Comparison of ENCODE assay signal across 17 mouse cellular contexts in genomic region chr8:46626642-46627041, GRCm38 (mm10).
"Had no signal": no experiment of that assay in that cellular context is flagged by ENCODE, and none has a peak within 500 bp of the region (broad histone marks: within the 10 kb centered on the region; RNA-seq: fewer than 3 reads in every experiment).

No protein-coding gene starts in this region.

- ATAC-seq: hindbrain, embryonic 16.5 days; intestine, embryonic 16.5 days; liver, embryonic 12.5 days had no signal

- DNase-seq: gastrocnemius, adult 2 months; gastrocnemius, postnatal 10 days; gastrocnemius, postnatal 25 days; heart, adult 18-20 months; heart, postnatal 10 days; heart, postnatal 4 days; kidney, adult 11 months; kidney, adult 2 months; kidney, adult 9 months; kidney, postnatal 14 days; kidney, postnatal 36 days; layer of hippocampus, adult 9-11 months; layer of hippocampus, postnatal 36 days; left cerebral cortex, postnatal 4 days had no signal
